Mouse (Mus musculus): ENCODE measurements around the gene Ano10. TPM values are rescaled to one million over a fixed set of nuclear protein-coding genes. Genes with fewer than 3 reads are reported as not detected.

Gene Ano10
- polyA plus RNA-seq, 1 experiment, result 31.3 TPM

- Histone ChIP-seq H3K27ac (ENCODE audit: insufficient read depth, low read length) (no peak overlapping the region), H3K4me1 (ENCODE audit: control insufficient read depth, insufficient read depth, low read length) (peaks cover 2% of the 10 kb centered on the region; the same call in 1 of the 2 replicates), H3K27me3 (ENCODE audit: control insufficient read depth, insufficient read depth, low read length) (no peaks in the 10 kb centered on the region), H3K4me3 (replicated peaks; ENCODE audit: insufficient read depth, low read depth, low read length) (no peak overlapping the region)
- 86% methylated on average over 7 of the region's 7 CpGs for WGBS
- TF ChIP-seq CTCF (IDR thresholded peaks at IDR 0.05; ENCODE audit: borderline replicate concordance, insufficient read depth, low read depth, low read length) (no peak), POLR2A (IDR thresholded peaks at IDR 0.05; ENCODE audit: borderline replicate concordance, insufficient read depth, low read length) (no peak)
- no peak for DNase-seq
Observed at GRCm38 (mm10) chr9:122187451-122187921, 106.7 kb downstream of the Ano10 start.

GRCm38 (mm10) chr9:122186643-122187226 is 107.5 kb downstream of the Ano10 start:
- peaks cover 2% of the 10 kb centered on the region; the same call in 1 of the 2 replicates for H3K4me1 ChIP-seq (ENCODE audit: control insufficient read depth, insufficient read depth, low read length)
- no peak overlapping the region for H3K27ac ChIP-seq (ENCODE audit: insufficient read depth, low read length)
- TF ChIP-seq POLR2A (IDR thresholded peaks at IDR 0.05; ENCODE audit: borderline replicate concordance, insufficient read depth, low read length) (no peak), CTCF (IDR thresholded peaks at IDR 0.05; ENCODE audit: borderline replicate concordance, insufficient read depth, low read depth, low read length) (no peak)
- DNase-seq, result no peak
- 76% methylated on average over 1 of the region's 1 CpGs for WGBS
- H3K4me3 ChIP-seq (replicated peaks; ENCODE audit: insufficient read depth, low read depth, low read length), result no peak overlapping the region
- no peaks in the 10 kb centered on the region for H3K27me3 ChIP-seq (ENCODE audit: control insufficient read depth, insufficient read depth, low read length)

GRCm38 (mm10) chr9:122185953-122186352 is 108.3 kb downstream of the Ano10 start:
- Histone ChIP-seq H3K27me3 (ENCODE audit: control insufficient read depth, insufficient read depth, low read length) (no peaks in the 10 kb centered on the region), H3K27ac (ENCODE audit: insufficient read depth, low read length) (no peak overlapping the region), H3K4me1 (ENCODE audit: control insufficient read depth, insufficient read depth, low read length) (peaks cover 2% of the 10 kb centered on the region; the same call in 1 of the 2 replicates), H3K4me3 (replicated peaks; ENCODE audit: insufficient read depth, low read depth, low read length) (no peak overlapping the region)
- TF ChIP-seq POLR2A (IDR thresholded peaks at IDR 0.05; ENCODE audit: borderline replicate concordance, insufficient read depth, low read length) (no peak), CTCF (IDR thresholded peaks at IDR 0.05; ENCODE audit: borderline replicate concordance, insufficient read depth, low read depth, low read length) (no peak)
- DNase-seq, result no peak
- WGBS, result 87% methylated on average over 6 of the region's 6 CpGs

GRCm38 (mm10) chr9:122185061-122185460 is 109.2 kb downstream of the Ano10 start:
- Histone ChIP-seq H3K4me1 (ENCODE audit: control insufficient read depth, insufficient read depth, low read length) (peaks cover 2% of the 10 kb centered on the region; the same call in 1 of the 2 replicates), H3K27ac (ENCODE audit: insufficient read depth, low read length) (no peak overlapping the region), H3K4me3 (replicated peaks; ENCODE audit: insufficient read depth, low read depth, low read length) (no peak overlapping the region), H3K27me3 (ENCODE audit: control insufficient read depth, insufficient read depth, low read length) (no peaks in the 10 kb centered on the region)
- DNase-seq, result peak; percentile 80 to 87
- WGBS, result 5% methylated on average over 2 of the region's 2 CpGs
- TF ChIP-seq CTCF (IDR thresholded peaks at IDR 0.05; ENCODE audit: borderline replicate concordance, insufficient read depth, low read depth, low read length), result peak; percentile 89
- TF ChIP-seq POLR2A (IDR thresholded peaks at IDR 0.05; ENCODE audit: borderline replicate concordance, insufficient read depth, low read length), result no peak

- DNase-seq, result no peak
- no peaks in the 10 kb centered on the region for H3K27me3 ChIP-seq (ENCODE audit: control insufficient read depth, insufficient read depth, low read length)
- 92% methylated on average over 3 of the region's 3 CpGs for WGBS
- peaks cover 2% of the 10 kb centered on the region; the same call in 1 of the 2 replicates for H3K4me1 ChIP-seq (ENCODE audit: control insufficient read depth, insufficient read depth, low read length)
- no peak for TF ChIP-seq POLR2A (IDR thresholded peaks at IDR 0.05; ENCODE audit: borderline replicate concordance, insufficient read depth, low read length)
- TF ChIP-seq CTCF (IDR thresholded peaks at IDR 0.05; ENCODE audit: borderline replicate concordance, insufficient read depth, low read depth, low read length), result no peak
- H3K4me3 ChIP-seq (replicated peaks; ENCODE audit: insufficient read depth, low read depth, low read length), result no peak overlapping the region
- no peak overlapping the region for H3K27ac ChIP-seq (ENCODE audit: insufficient read depth, low read length)
Observed at GRCm38 (mm10) chr9:122184329-122184728, 109.9 kb downstream of the Ano10 start.

GRCm38 (mm10) chr9:122183074-122183473 is 111.1 kb downstream of the Ano10 start:
- H3K27me3 ChIP-seq (ENCODE audit: control insufficient read depth, insufficient read depth, low read length), result no peaks in the 10 kb centered on the region
- H3K27ac ChIP-seq (ENCODE audit: insufficient read depth, low read length), result no peak overlapping the region
- H3K4me3 ChIP-seq (replicated peaks; ENCODE audit: insufficient read depth, low read depth, low read length), result no peak overlapping the region
- WGBS, result 90% methylated on average over 4 of the region's 4 CpGs
- TF ChIP-seq POLR2A (IDR thresholded peaks at IDR 0.05; ENCODE audit: borderline replicate concordance, insufficient read depth, low read length) (no peak), CTCF (IDR thresholded peaks at IDR 0.05; ENCODE audit: borderline replicate concordance, insufficient read depth, low read depth, low read length) (no peak)
- peaks cover 2% of the 10 kb centered on the region; the same call in 1 of the 2 replicates for H3K4me1 ChIP-seq (ENCODE audit: control insufficient read depth, insufficient read depth, low read length)
- no peak for DNase-seq

- no peak overlapping the region for H3K4me3 ChIP-seq (replicated peaks; ENCODE audit: insufficient read depth, low read depth, low read length)
- no peaks in the 10 kb centered on the region for H3K27me3 ChIP-seq (ENCODE audit: control insufficient read depth, insufficient read depth, low read length)
- TF ChIP-seq POLR2A (IDR thresholded peaks at IDR 0.05; ENCODE audit: borderline replicate concordance, insufficient read depth, low read length) (no peak), CTCF (IDR thresholded peaks at IDR 0.05; ENCODE audit: borderline replicate concordance, insufficient read depth, low read depth, low read length) (no peak)
- H3K4me1 ChIP-seq (ENCODE audit: control insufficient read depth, insufficient read depth, low read length), result peaks cover 15% of the 10 kb centered on the region
- H3K27ac ChIP-seq (ENCODE audit: insufficient read depth, low read length), result no peak overlapping the region
- WGBS, result 79% methylated on average over 3 of the region's 3 CpGs
- DNase-seq, result no peak
Observed at GRCm38 (mm10) chr9:122180105-122180504, 114.1 kb downstream of the Ano10 start.

GRCm38 (mm10) chr9:122178427-122178826 is 115.8 kb downstream of the Ano10 start:
- TF ChIP-seq POLR2A (IDR thresholded peaks at IDR 0.05; ENCODE audit: borderline replicate concordance, insufficient read depth, low read length), result no peak
- no peak for TF ChIP-seq CTCF (IDR thresholded peaks at IDR 0.05; ENCODE audit: borderline replicate concordance, insufficient read depth, low read depth, low read length)

More at GRCm38 (mm10) chr9:122178427-122178826, 115.8 kb downstream of the Ano10 start:
- H3K27me3 ChIP-seq (ENCODE audit: control insufficient read depth, insufficient read depth, low read length), result no peaks in the 10 kb centered on the region
- peaks cover 32% of the 10 kb centered on the region for H3K4me1 ChIP-seq (ENCODE audit: control insufficient read depth, insufficient read depth, low read length)
- no peak for DNase-seq
- WGBS, result 89% methylated on average over 4 of the region's 4 CpGs
- no peak overlapping the region for H3K27ac ChIP-seq (ENCODE audit: insufficient read depth, low read length)
- H3K4me3 ChIP-seq (replicated peaks; ENCODE audit: insufficient read depth, low read depth, low read length), result no peak overlapping the region

Measured in cerebellum, adult 2 months (tissue).